Mouse (Mus musculus) olfactory bulb, adult 2 months (tissue): Measurements from ENCODE around the gene Il17rb.

Source experiments
- CTCF ChIP-seq: fragments of 200-500 bp; IDR thresholded peaks from 2 replicates; pipeline ENCODE4 v1.5.1; 2012; ENCODE audit warnings: low read depth, mild to moderate bottlenecking, low read length, moderate library complexity; ENCODE audit not compliant: insufficient read depth
- POLR2A ChIP-seq: fragments of 200-500 bp; IDR thresholded peaks from 2 replicates; pipeline ENCODE4 v1.6.1; 2012; ENCODE audit warnings: mild to moderate bottlenecking, low read depth, low read length, moderate library complexity; ENCODE audit not compliant: insufficient read depth

GRCm38 (mm10) chr14:29994976-29995375 is 13.7 kb downstream of the Il17rb start:
- no peak for TF ChIP-seq CTCF
- no peak for TF ChIP-seq POLR2A
